ENCODE assay signal across 10 mouse cellular contexts in genomic region chr16:33154992-33155391, GRCm38 (mm10). TPM values are rescaled to one million over a fixed set of nuclear protein-coding genes. Genes with fewer than 3 reads are reported as not detected.
DNase-seq lines count a peak whose midpoint lies in the region; ATAC-seq and TF ChIP-seq lines count a peak whose summit lies in the region.
"Had no signal": no experiment of that assay in that cellular context is flagged by ENCODE, and none has a peak within 500 bp of the region (broad histone marks: within the 10 kb centered on the region; RNA-seq: fewer than 3 reads in every experiment).

No protein-coding gene starts in this region.

- 54% methylated on average over 4 of the region's 4 CpGs for WGBS in kidney, embryonic 16.5 days
- WGBS in small intestine, adult 2 months, result 45% methylated on average over 4 of the region's 4 CpGs

- TF ChIP-seq POLR2A in small intestine, adult 2 months (IDR thresholded peaks at IDR 0.05; ENCODE audit: low read depth, low read length), result no peak

- H3K36me3 ChIP-seq in kidney, embryonic 16.5 days (ENCODE audit: insufficient read depth, low read length), result no peaks in the 10 kb centered on the region
- H3K36me3 ChIP-seq in small intestine, adult 2 months (ENCODE audit: control insufficient read depth, insufficient read depth, low read length), result no peaks in the 10 kb centered on the region
- H3K36me3 ChIP-seq: embryonic facial prominence, embryonic 15.5 days; limb, embryonic 12.5 days had no signal

- no peak for ATAC-seq in kidney, embryonic 16.5 days (ENCODE audit: low FRiP score, low TSS enrichment)
- no peak for ATAC-seq in frontal cortex, adult (ENCODE audit: low TSS enrichment)

- H3K4me3 ChIP-seq in kidney, embryonic 16.5 days (ENCODE audit: low read length), result no peak overlapping the region
- H3K4me3 ChIP-seq in small intestine, adult 2 months (ENCODE audit: low read depth, low read length), result no peak overlapping the region
- H3K4me3 ChIP-seq: embryonic facial prominence, embryonic 15.5 days; limb, embryonic 12.5 days had no signal

- no peak overlapping the region for H3K27ac ChIP-seq in kidney, embryonic 16.5 days (ENCODE audit: low read length)
- H3K27ac ChIP-seq in small intestine, adult 2 months (ENCODE audit: insufficient read depth, low read depth, low read length), result no peak overlapping the region
- H3K27ac ChIP-seq: embryonic facial prominence, embryonic 15.5 days; limb, embryonic 12.5 days had no signal

- H3K9ac ChIP-seq in kidney, embryonic 16.5 days (replicated peaks; ENCODE audit: low read length), result no peak overlapping the region
- H3K9ac ChIP-seq: embryonic facial prominence, embryonic 15.5 days; limb, embryonic 12.5 days had no signal

- H3K9me3 ChIP-seq in kidney, embryonic 16.5 days (ENCODE audit: low read length), result no peaks in the 10 kb centered on the region
- H3K9me3 ChIP-seq: embryonic facial prominence, embryonic 15.5 days; limb, embryonic 12.5 days had no signal

- no peaks in the 10 kb centered on the region for H3K27me3 ChIP-seq in kidney, embryonic 16.5 days (ENCODE audit: insufficient read depth, low read length)
- H3K27me3 ChIP-seq in small intestine, adult 2 months (ENCODE audit: control insufficient read depth, insufficient read depth, low read length), result no peaks in the 10 kb centered on the region
- H3K27me3 ChIP-seq: embryonic facial prominence, embryonic 15.5 days; limb, embryonic 12.5 days had no signal

- peak; percentile 67 for DNase-seq in kidney, adult 9 months
- peak; percentile 77 for DNase-seq in CD4-positive, CD25-positive, alpha-beta regulatory T cell, adult 2 months (ENCODE audit: low read depth, low spot score)
- DNase-seq in MN1 (ENCODE audit: low spot score), result peak; percentile 36
- DNase-seq in embryo, embryonic 9.5 days (ENCODE audit: extremely low spot score), result peak; percentile 14
- DNase-seq in right cerebral cortex, postnatal 25 days, result no peak

- peak; percentile 2; the same call in 1 of the 2 replicates for TF ChIP-seq CTCF in small intestine, adult 2 months (IDR thresholded peaks at IDR 0.05; ENCODE audit: extremely low read depth, insufficient read length, insufficient replicate concordance, low read depth, low read length)

- H3K4me1 ChIP-seq in kidney, embryonic 16.5 days (ENCODE audit: insufficient read depth, low read length), result no peaks in the 10 kb centered on the region
- no peaks in the 10 kb centered on the region for H3K4me1 ChIP-seq in small intestine, adult 2 months (ENCODE audit: control insufficient read depth, insufficient read depth, insufficient read length, low read length)
- H3K4me1 ChIP-seq: embryonic facial prominence, embryonic 15.5 days; limb, embryonic 12.5 days had no signal

- H3K4me2 ChIP-seq in kidney, embryonic 16.5 days (replicated peaks; ENCODE audit: low read depth, low read length), result no peak overlapping the region
- H3K4me2 ChIP-seq: embryonic facial prominence, embryonic 15.5 days; limb, embryonic 12.5 days had no signal

RNA-seq across cellular contexts. Expression of gene Osbpl11, which starts 29.9 kb away (rescaled TPM):
- 15.3 and 15.8 TPM in 2 replicates for polyA plus RNA-seq in kidney, embryonic 16.5 days (2015; fragmentation: Nextera tagmentation; extraction: Ambion mirVana)
- 3.3 and 8.3 TPM in 2 replicates for polyA plus RNA-seq in small intestine, adult 2 months (2012; rRNA removed)
